8 mouse cellular contexts compared by ENCODE assay signal in genomic region chr10:13982769-13983381, GRCm38 (mm10). TPM values are rescaled to one million over a fixed set of nuclear protein-coding genes. Genes with fewer than 3 reads are reported as not detected.
DNase-seq lines count a peak whose midpoint lies in the region; ATAC-seq and TF ChIP-seq lines count a peak whose summit lies in the region.

No protein-coding gene starts in this region.

- H3K9me3 ChIP-seq in forebrain, embryonic 13.5 days (replicated peaks), result no peaks in the 10 kb centered on the region
- H3K9me3 ChIP-seq in liver, postnatal 0 days (ENCODE audit: low read length), result no peaks in the 10 kb centered on the region
- no peaks in the 10 kb centered on the region for H3K9me3 ChIP-seq in neural tube, embryonic 12.5 days
- no peaks in the 10 kb centered on the region for H3K9me3 ChIP-seq in stomach, embryonic 16.5 days (replicated peaks; ENCODE audit: control insufficient read depth, low read length)

- no peaks in the 10 kb centered on the region for H3K36me3 ChIP-seq in forebrain, embryonic 13.5 days (ENCODE audit: poor library complexity, severe bottlenecking)
- no peaks in the 10 kb centered on the region for H3K36me3 ChIP-seq in liver, postnatal 0 days (replicated peaks; ENCODE audit: insufficient read depth, low read length)
- H3K36me3 ChIP-seq in neural tube, embryonic 12.5 days, result no peaks in the 10 kb centered on the region
- H3K36me3 ChIP-seq in stomach, embryonic 16.5 days (ENCODE audit: control insufficient read depth, insufficient read depth, low read length), result no peaks in the 10 kb centered on the region

- ATAC-seq in forebrain, embryonic 13.5 days, result peak; percentile 88
- ATAC-seq in liver, postnatal 0 days, result peak; percentile 94
- ATAC-seq in neural tube, embryonic 12.5 days (ENCODE audit: low FRiP score, low read depth), result peak; percentile 85
- peak; percentile 81 for ATAC-seq in stomach, embryonic 16.5 days (ENCODE audit: insufficient read depth, low FRiP score)

- H3K27ac ChIP-seq in forebrain, embryonic 13.5 days, result peak overlapping the region; percentile 61
- peak overlapping the region; percentile 96 for H3K27ac ChIP-seq in liver, postnatal 0 days (ENCODE audit: low read depth)
- H3K27ac ChIP-seq in neural tube, embryonic 12.5 days, result peak overlapping the region; percentile 64; the same call in 1 of the 2 replicates
- peak overlapping the region; percentile 90 for H3K27ac ChIP-seq in stomach, embryonic 16.5 days (ENCODE audit: low read length)

- peaks cover 7% of the 10 kb centered on the region; the same call in 1 of the 2 replicates for H3K4me1 ChIP-seq in forebrain, embryonic 13.5 days
- H3K4me1 ChIP-seq in liver, postnatal 0 days (ENCODE audit: insufficient read depth), result peaks cover 13% of the 10 kb centered on the region
- H3K4me1 ChIP-seq in neural tube, embryonic 12.5 days, result peaks cover 10% of the 10 kb centered on the region
- H3K4me1 ChIP-seq in stomach, embryonic 16.5 days (ENCODE audit: control insufficient read depth, insufficient read depth, low read length), result peaks cover 8% of the 10 kb centered on the region

- peak; percentile 95 for DNase-seq in CD4-positive helper T cell, adult 2 months (ENCODE audit: low read depth, low spot score)
- peak; percentile 58 for DNase-seq in c-Kit-positive CD71-negative TER-119-negative erythroid progenitor cells, embryonic 14.5 days (ENCODE audit: low read depth)
- peak; percentile 83 to 85 for DNase-seq in heart, postnatal 10 days
- peak; percentile 82 to 90 for DNase-seq in kidney, postnatal 4 days
- DNase-seq in liver, postnatal 0 days, result peak; percentile 87

- H3K4me2 ChIP-seq in forebrain, embryonic 13.5 days, result peak overlapping the region; percentile 82
- H3K4me2 ChIP-seq in liver, postnatal 0 days (ENCODE audit: low read depth, low read length), result peak overlapping the region; percentile 74
- peak overlapping the region; percentile 86 for H3K4me2 ChIP-seq in neural tube, embryonic 12.5 days (replicated peaks)
- peak overlapping the region; percentile 76 for H3K4me2 ChIP-seq in stomach, embryonic 16.5 days (ENCODE audit: low read depth, low read length)

- H3K4me3 ChIP-seq in forebrain, embryonic 13.5 days, result peak overlapping the region; percentile 61
- H3K4me3 ChIP-seq in liver, postnatal 0 days (ENCODE audit: low read depth, low read length), result peak overlapping the region; percentile 58
- H3K4me3 ChIP-seq in neural tube, embryonic 12.5 days, result peak overlapping the region; percentile 55
- H3K4me3 ChIP-seq in stomach, embryonic 16.5 days (replicated peaks; ENCODE audit: low read length), result peak overlapping the region; percentile 64

- intact Hi-C loops in heart, postnatal 10 days (cut with DNase I), result loop anchor here (5.0 kb wide), 1 partner anchor 64 kb away; no protein-coding TSS in a partner anchor

- TF ChIP-seq CTCF in liver, postnatal 0 days (IDR thresholded peaks at IDR 0.05; ENCODE audit: low read depth), result 0 out of 2 replicates have a peak, but pooled peaks have one; percentile 4

- 2% methylated on average over 34 of the region's 34 CpGs for WGBS in forebrain, embryonic 13.5 days
- under 1% methylated on average over 34 of the region's 34 CpGs for WGBS in liver, postnatal 0 days (ENCODE audit: insufficient replicate concordance)
- WGBS in neural tube, embryonic 12.5 days, result under 1% methylated on average over 34 of the region's 34 CpGs
- under 1% methylated on average over 34 of the region's 34 CpGs for WGBS in stomach, embryonic 16.5 days

- H3K27me3 ChIP-seq in forebrain, embryonic 13.5 days, result no peaks in the 10 kb centered on the region
- no peaks in the 10 kb centered on the region for H3K27me3 ChIP-seq in liver, postnatal 0 days (ENCODE audit: insufficient read depth, low read length)
- no peaks in the 10 kb centered on the region for H3K27me3 ChIP-seq in neural tube, embryonic 12.5 days (replicated peaks)
- no peaks in the 10 kb centered on the region for H3K27me3 ChIP-seq in stomach, embryonic 16.5 days (ENCODE audit: control insufficient read depth, insufficient read depth, low read length)

- H3K9ac ChIP-seq in forebrain, embryonic 13.5 days, result peak overlapping the region; percentile 77
- H3K9ac ChIP-seq in liver, postnatal 0 days (replicated peaks), result peak overlapping the region; percentile 52
- peak overlapping the region; percentile 77 for H3K9ac ChIP-seq in neural tube, embryonic 12.5 days
- H3K9ac ChIP-seq in stomach, embryonic 16.5 days (ENCODE audit: low read length), result peak overlapping the region; percentile 77

- TF ChIP-seq EP300 in liver, postnatal 0 days (IDR thresholded peaks at IDR 0.05; ENCODE audit: low read depth), result peak; percentile 68

RNA-seq across cellular contexts. Expression of gene Hivep2, which starts 17.0 kb away (rescaled TPM):
- polyA plus RNA-seq in forebrain, embryonic 13.5 days (2015; fragmentation: Nextera tagmentation; extraction: Ambion mirVana), result 5.3 and 7.3 TPM in 2 replicates
- total RNA-seq in heart, postnatal 10 days (2021), result 10 to 100 TPM; 25.7 to 28.4 TPM
- polyA plus RNA-seq in liver, postnatal 0 days (2015; fragmentation: Nextera tagmentation; extraction: Ambion mirVana), result 0.62 and 0.82 TPM in 2 replicates
- 5.6 and 6.9 TPM in 2 replicates for polyA plus RNA-seq in neural tube, embryonic 12.5 days (2016; fragmentation: Nextera tagmentation; extraction: Ambion mirVana)
- 5.6 and 6.2 TPM in 2 replicates for polyA plus RNA-seq in stomach, embryonic 16.5 days (2015; fragmentation: Nextera tagmentation; extraction: Ambion mirVana)

Comparison
In these comparisons a context has a peak if more than half of its experiments do, and no peak if none do; other contexts are left out.
1. Peak in every context shown above with its lines: DNase-seq, ATAC-seq, H3K4me3 ChIP-seq and H3K27ac ChIP-seq.